Mouse (Mus musculus): ENCODE measurements at regions not wholly inside any gene's neighbourhood (a gene's known extent, or its start where the extent isn't known, plus 50 kb on each side); places are given as distances from the start of the nearest gene placed in this dataset.

GRCm38 (mm10) chr5:73729646-73730045, 78.5 kb downstream of the Spata18 start:
- H3K27ac ChIP-seq (replicated peaks) = no peak overlapping the region
- no peaks in the 10 kb centered on the region for H3K4me1 ChIP-seq
- H3K4me3 ChIP-seq = no peak overlapping the region
- 84% methylated on average over 13 of the region's 13 CpGs for WGBS
- H3K9me3 ChIP-seq = no peaks in the 10 kb centered on the region
- H3K36me3 ChIP-seq = no peaks in the 10 kb centered on the region
- H3K4me2 ChIP-seq (replicated peaks) = no peak overlapping the region
- H3K27me3 ChIP-seq = no peaks in the 10 kb centered on the region
- H3K9ac ChIP-seq (replicated peaks) = no peak overlapping the region
- no peak for ATAC-seq (replicated peaks)

- no peaks in the 10 kb centered on the region for H3K27me3 ChIP-seq
- no peak overlapping the region for H3K4me2 ChIP-seq (replicated peaks)
- ATAC-seq (replicated peaks) = no peak
- no peak overlapping the region for H3K4me3 ChIP-seq
- H3K9ac ChIP-seq (replicated peaks) = no peak overlapping the region
- no peaks in the 10 kb centered on the region for H3K9me3 ChIP-seq
- no peak overlapping the region for H3K27ac ChIP-seq (replicated peaks)
- WGBS = 45% methylated on average over 9 of the region's 9 CpGs
- H3K4me1 ChIP-seq = no peaks in the 10 kb centered on the region
- no peaks in the 10 kb centered on the region for H3K36me3 ChIP-seq
Measured at GRCm38 (mm10) chr5:73731423-73731822, 80.2 kb downstream of the Spata18 start.

GRCm38 (mm10) chr5:73731991-73732565, 80.9 kb downstream of the Spata18 start:
- H3K27ac ChIP-seq (replicated peaks) = no peak overlapping the region
- no peak overlapping the region for H3K9ac ChIP-seq (replicated peaks)
- H3K9me3 ChIP-seq = no peaks in the 10 kb centered on the region
- no peak overlapping the region for H3K4me2 ChIP-seq (replicated peaks)
- H3K4me3 ChIP-seq = no peak overlapping the region
- 27% methylated on average over 9 of the region's 9 CpGs for WGBS
- H3K4me1 ChIP-seq = no peaks in the 10 kb centered on the region
- H3K27me3 ChIP-seq = no peaks in the 10 kb centered on the region
- no peak for ATAC-seq (replicated peaks)
- H3K36me3 ChIP-seq = no peaks in the 10 kb centered on the region

GRCm38 (mm10) chr5:73740766-73741165, 89.6 kb downstream of the Spata18 start:
- H3K36me3 ChIP-seq = no peaks in the 10 kb centered on the region
- WGBS = 51% methylated on average over 3 of the region's 3 CpGs
- no peak overlapping the region for H3K27ac ChIP-seq (replicated peaks)
- no peak for ATAC-seq (replicated peaks)
- no peak overlapping the region for H3K4me3 ChIP-seq
- H3K4me1 ChIP-seq = no peaks in the 10 kb centered on the region
- no peaks in the 10 kb centered on the region for H3K9me3 ChIP-seq
- H3K27me3 ChIP-seq = no peaks in the 10 kb centered on the region
- no peak overlapping the region for H3K9ac ChIP-seq (replicated peaks)
- no peak overlapping the region for H3K4me2 ChIP-seq (replicated peaks)

- H3K36me3 ChIP-seq = no peaks in the 10 kb centered on the region
- ATAC-seq (replicated peaks) = no peak
- no peak overlapping the region for H3K27ac ChIP-seq (replicated peaks)
- no peak overlapping the region for H3K4me2 ChIP-seq (replicated peaks)
- H3K4me1 ChIP-seq = no peaks in the 10 kb centered on the region
- H3K4me3 ChIP-seq = no peak overlapping the region
- no peak overlapping the region for H3K9ac ChIP-seq (replicated peaks)
- H3K9me3 ChIP-seq = no peaks in the 10 kb centered on the region
- WGBS = 52% methylated on average over 11 of the region's 11 CpGs
- H3K27me3 ChIP-seq = no peaks in the 10 kb centered on the region
Measured at GRCm38 (mm10) chr5:73741441-73741840, 90.3 kb downstream of the Spata18 start.

GRCm38 (mm10) chr5:73743953-73744352, 92.8 kb downstream of the Spata18 start:
- Histone ChIP-seq H3K27me3 (no peaks in the 10 kb centered on the region), H3K4me2 (replicated peaks) (no peak overlapping the region), H3K4me1 (no peaks in the 10 kb centered on the region), H3K36me3 (no peaks in the 10 kb centered on the region), H3K4me3 (no peak overlapping the region), H3K27ac (replicated peaks) (no peak overlapping the region), H3K9ac (replicated peaks) (no peak overlapping the region), H3K9me3 (no peaks in the 10 kb centered on the region)
- ATAC-seq (replicated peaks) = no peak
- 88% methylated on average over 1 of the region's 1 CpGs for WGBS

GRCm38 (mm10) chr5:73749791-73750190, 98.6 kb downstream of the Spata18 start:
- H3K27ac ChIP-seq (replicated peaks) = no peak overlapping the region
- H3K9me3 ChIP-seq = no peaks in the 10 kb centered on the region
- H3K36me3 ChIP-seq = no peaks in the 10 kb centered on the region
- no peak overlapping the region for H3K4me2 ChIP-seq (replicated peaks)
- H3K9ac ChIP-seq (replicated peaks) = no peak overlapping the region
- H3K27me3 ChIP-seq = no peaks in the 10 kb centered on the region
- H3K4me1 ChIP-seq = no peaks in the 10 kb centered on the region
- no peak overlapping the region for H3K4me3 ChIP-seq
- 83% methylated on average over 4 of the region's 4 CpGs for WGBS
- no peak for ATAC-seq (replicated peaks)

GRCm38 (mm10) chr5:73752225-73752644, 101.1 kb downstream of the Spata18 start:
- Histone ChIP-seq H3K27me3 (no peaks in the 10 kb centered on the region), H3K4me2 (replicated peaks) (no peak overlapping the region), H3K4me3 (no peak overlapping the region), H3K9me3 (no peaks in the 10 kb centered on the region), H3K27ac (replicated peaks) (no peak overlapping the region), H3K36me3 (no peaks in the 10 kb centered on the region), H3K4me1 (no peaks in the 10 kb centered on the region), H3K9ac (replicated peaks) (no peak overlapping the region)
- 92% methylated on average over 10 of the region's 10 CpGs for WGBS
- ATAC-seq (replicated peaks) = no peak

- Histone ChIP-seq H3K27me3 (no peaks in the 10 kb centered on the region), H3K4me2 (replicated peaks) (no peak overlapping the region), H3K27ac (replicated peaks) (no peak overlapping the region), H3K36me3 (no peaks in the 10 kb centered on the region), H3K9ac (replicated peaks) (no peak overlapping the region), H3K4me3 (no peak overlapping the region), H3K4me1 (no peaks in the 10 kb centered on the region), H3K9me3 (no peaks in the 10 kb centered on the region)
- ATAC-seq (replicated peaks) = no peak
- 65% methylated on average over 7 of the region's 7 CpGs for WGBS
Measured at GRCm38 (mm10) chr5:73753827-73754226, 102.6 kb downstream of the Spata18 start.

- H3K4me1 ChIP-seq = no peaks in the 10 kb centered on the region; the same call in 1 of the 2 replicates
- ATAC-seq (replicated peaks) = no peak
- no peaks in the 10 kb centered on the region for H3K36me3 ChIP-seq
- WGBS = 87% methylated on average over 6 of the region's 6 CpGs
- no peaks in the 10 kb centered on the region for H3K27me3 ChIP-seq
- H3K27ac ChIP-seq (replicated peaks) = no peak overlapping the region
- no peak overlapping the region for H3K4me2 ChIP-seq (replicated peaks)
- H3K9ac ChIP-seq (replicated peaks) = no peak overlapping the region
- no peaks in the 10 kb centered on the region for H3K9me3 ChIP-seq
- no peak overlapping the region for H3K4me3 ChIP-seq
Measured at GRCm38 (mm10) chr5:73758534-73758933, 107.4 kb downstream of the Spata18 start.

GRCm38 (mm10) chr5:73761236-73761635, 110.1 kb downstream of the Spata18 start:
- Histone ChIP-seq H3K4me3 (no peak overlapping the region), H3K4me1 (no peaks in the 10 kb centered on the region; the same call in 1 of the 2 replicates), H3K9ac (replicated peaks) (no peak overlapping the region), H3K4me2 (replicated peaks) (no peak overlapping the region), H3K36me3 (no peaks in the 10 kb centered on the region), H3K9me3 (no peaks in the 10 kb centered on the region), H3K27me3 (no peaks in the 10 kb centered on the region), H3K27ac (replicated peaks) (no peak overlapping the region)
- WGBS = 81% methylated on average over 1 of the region's 1 CpGs
- 0 out of 2 replicates have a peak, but pooled peaks have one; percentile 41 for ATAC-seq (replicated peaks)

- ATAC-seq (replicated peaks) = peak; percentile 79
- Histone ChIP-seq H3K36me3 (no peaks in the 10 kb centered on the region), H3K4me3 (no peak overlapping the region), H3K4me2 (replicated peaks) (no peak overlapping the region), H3K27me3 (no peaks in the 10 kb centered on the region), H3K4me1 (no peaks in the 10 kb centered on the region; the same call in 1 of the 2 replicates), H3K9me3 (no peaks in the 10 kb centered on the region), H3K27ac (replicated peaks) (no peak overlapping the region), H3K9ac (replicated peaks) (no peak overlapping the region)
- WGBS = 20% methylated on average over 8 of the region's 8 CpGs
Measured at GRCm38 (mm10) chr5:73761709-73762108, 110.5 kb downstream of the Spata18 start.

GRCm38 (mm10) chr5:73764226-73764625, 113.0 kb downstream of the Spata18 start:
- no peak for ATAC-seq (replicated peaks)

More at GRCm38 (mm10) chr5:73764226-73764625, 113.0 kb downstream of the Spata18 start:
- H3K9ac ChIP-seq (replicated peaks) = no peak overlapping the region
- no peaks in the 10 kb centered on the region; the same call in 1 of the 2 replicates for H3K4me1 ChIP-seq
- WGBS = 77% methylated on average over 1 of the region's 1 CpGs
- H3K4me2 ChIP-seq (replicated peaks) = no peak overlapping the region
- no peaks in the 10 kb centered on the region for H3K36me3 ChIP-seq
- no peak overlapping the region for H3K27ac ChIP-seq (replicated peaks)
- H3K27me3 ChIP-seq = no peaks in the 10 kb centered on the region
- H3K4me3 ChIP-seq = no peak overlapping the region
- H3K9me3 ChIP-seq = no peaks in the 10 kb centered on the region

Data from forebrain, embryonic 15.5 days (tissue).